Mouse (Mus musculus) olfactory bulb, adult 2 months (tissue): ENCODE results near the gene Tom1l2.

Experiments
- CTCF ChIP-seq: fragments of 200-500 bp; IDR thresholded peaks from 2 replicates; pipeline ENCODE4 v1.5.1; 2012; ENCODE audit warnings: low read depth, mild to moderate bottlenecking, low read length, moderate library complexity; ENCODE audit not compliant: insufficient read depth
- POLR2A ChIP-seq: fragments of 200-500 bp; IDR thresholded peaks from 2 replicates; pipeline ENCODE4 v1.6.1; 2012; ENCODE audit warnings: mild to moderate bottlenecking, low read depth, low read length, moderate library complexity; ENCODE audit not compliant: insufficient read depth

DNA sequence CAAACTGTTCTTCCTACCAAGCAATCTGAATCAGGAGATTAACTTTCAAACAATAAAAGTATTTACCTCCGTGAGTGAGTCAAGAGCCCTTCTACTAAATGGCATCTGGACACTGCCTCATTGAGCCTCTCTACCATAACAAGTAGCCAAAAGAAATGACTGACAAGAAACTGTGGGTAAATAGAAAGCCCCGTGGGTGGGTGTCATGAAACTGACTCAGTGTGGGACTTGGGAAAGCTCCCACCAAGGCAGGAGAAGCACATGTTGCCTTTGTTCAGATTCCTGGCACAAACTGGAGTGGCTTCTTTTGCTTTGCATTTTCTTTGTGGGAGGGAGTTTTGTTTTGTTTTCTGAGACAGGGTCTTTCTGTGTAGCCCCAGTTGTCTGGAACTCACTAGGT is 16.9 kb downstream of the Tom1l2 start:
- TF ChIP-seq POLR2A: no peak
- no peak for TF ChIP-seq CTCF
